ENCODE assay signal across 15 mouse cellular contexts in the genomic region with DNA sequence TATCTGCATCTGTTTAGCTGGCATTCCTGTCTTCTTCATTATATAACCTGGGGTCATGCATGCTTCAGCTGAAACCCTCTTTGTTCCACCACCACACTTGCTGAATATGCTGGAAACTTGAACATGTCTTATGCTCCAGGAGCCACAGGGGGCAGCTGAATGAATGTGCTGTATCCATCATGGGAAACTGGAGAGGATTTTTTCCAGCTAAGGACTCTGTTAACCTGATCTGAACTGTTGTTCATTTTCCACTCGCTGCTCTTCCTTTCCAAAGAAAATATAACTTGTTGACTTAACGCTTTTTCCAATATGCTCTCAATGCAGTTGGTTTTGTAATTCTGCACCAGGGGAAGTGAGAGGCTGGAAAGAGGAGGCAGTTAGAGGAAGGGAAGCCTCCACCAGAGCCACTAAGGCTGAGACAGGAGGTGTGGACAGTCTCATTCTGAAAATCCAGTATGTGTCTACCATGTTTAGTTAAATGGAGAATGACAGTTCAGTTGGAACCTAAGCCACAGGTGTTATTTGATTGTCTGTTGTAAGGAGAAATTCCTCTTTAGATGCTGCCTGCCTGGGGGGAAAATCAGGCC. TPM values are rescaled to one million over a fixed set of nuclear protein-coding genes. Genes with fewer than 3 reads are reported as not detected.
DNase-seq lines count a peak whose midpoint lies in the region; ATAC-seq and TF ChIP-seq lines count a peak whose summit lies in the region.
"Had no signal": no experiment of that assay in that cellular context is flagged by ENCODE, and none has a peak within 500 bp of the region (broad histone marks: within the 10 kb centered on the region; RNA-seq: fewer than 3 reads in every experiment).

No protein-coding gene starts in this region.

- peak; percentile 51 for TF ChIP-seq CTCF in kidney, postnatal 0 days (IDR thresholded peaks at IDR 0.05; ENCODE audit: low read depth)

- H3K4me1 ChIP-seq in heart, embryonic 16.5 days (ENCODE audit: control insufficient read depth, insufficient read depth, low read length): no peaks in the 10 kb centered on the region
- H3K4me1 ChIP-seq in kidney, postnatal 0 days (replicated peaks; ENCODE audit: insufficient read depth, low read length): no peaks in the 10 kb centered on the region
- H3K4me1 ChIP-seq: forebrain, embryonic 12.5 days; hindbrain, embryonic 15.5 days had no signal

- no peak for DNase-seq in heart, postnatal 14 days
- DNase-seq in lung, postnatal 36 days: peak; percentile 3
- DNase-seq in lung, postnatal 25 days (ENCODE audit: low spot score): no peak
- peak; percentile 67 for DNase-seq in kidney, postnatal 0 days (ENCODE audit: low spot score)
- no peak for DNase-seq in Muller cell, postnatal 12 days (ENCODE audit: inconsistent ontology term)
- no peak for DNase-seq in layer of hippocampus, adult 9-11 months
- DNase-seq: cerebellum, adult 8-10 months had no signal

- no peaks in the 10 kb centered on the region for H3K36me3 ChIP-seq in heart, embryonic 16.5 days (ENCODE audit: control insufficient read depth, insufficient read depth)
- H3K36me3 ChIP-seq in kidney, postnatal 0 days (ENCODE audit: insufficient read depth, low read length): no peaks in the 10 kb centered on the region
- H3K36me3 ChIP-seq: forebrain, embryonic 12.5 days; hindbrain, embryonic 15.5 days had no signal

- intact Hi-C loops in heart, postnatal 14 days (cut with DNase I): no loop called here

- H3K27ac ChIP-seq in heart, embryonic 16.5 days (ENCODE audit: low read length): no peak overlapping the region
- no peak overlapping the region for H3K27ac ChIP-seq in kidney, postnatal 0 days
- H3K27ac ChIP-seq: forebrain, embryonic 12.5 days; hindbrain, embryonic 15.5 days had no signal

- H3K4me2 ChIP-seq in heart, embryonic 16.5 days (ENCODE audit: low read depth, low read length): no peak overlapping the region
- H3K4me2 ChIP-seq in kidney, postnatal 0 days (ENCODE audit: low read length): no peak overlapping the region
- H3K4me2 ChIP-seq: forebrain, embryonic 12.5 days; hindbrain, embryonic 15.5 days; liver, embryonic 11.5 days; midbrain, embryonic 11.5 days had no signal

- 62% methylated on average over 2 of the region's 2 CpGs for WGBS in heart, embryonic 16.5 days
- 31% methylated on average over 2 of the region's 2 CpGs for WGBS in kidney, postnatal 0 days

- peak; percentile 55; the same call in 1 of the 2 replicates for ATAC-seq in heart, embryonic 16.5 days (replicated peaks; ENCODE audit: extremely low read depth, insufficient read depth, low FRiP score)
- ATAC-seq in kidney, postnatal 0 days (replicated peaks; ENCODE audit: low FRiP score, low read depth): no peak
- ATAC-seq: activated CD4-positive, CD25-positive, alpha-beta regulatory T cell, adult 4 months; CD4-positive, CD25-positive, alpha-beta regulatory T cell, adult 4 months had no signal

- H3K9ac ChIP-seq in heart, embryonic 16.5 days (ENCODE audit: low read length): no peak overlapping the region
- H3K9ac ChIP-seq in kidney, postnatal 0 days (ENCODE audit: low read depth, low read length): no peak overlapping the region
- H3K9ac ChIP-seq: forebrain, embryonic 12.5 days; hindbrain, embryonic 15.5 days had no signal

- no peak overlapping the region for H3K4me3 ChIP-seq in heart, embryonic 16.5 days (ENCODE audit: low read length)
- no peak overlapping the region for H3K4me3 ChIP-seq in kidney, postnatal 0 days (replicated peaks; ENCODE audit: low read depth, low read length)
- H3K4me3 ChIP-seq: forebrain, embryonic 12.5 days; hindbrain, embryonic 15.5 days; myocyte had no signal

- no peaks in the 10 kb centered on the region for H3K9me3 ChIP-seq in heart, embryonic 16.5 days (replicated peaks; ENCODE audit: control insufficient read depth, low read length)
- H3K9me3 ChIP-seq in kidney, postnatal 0 days (replicated peaks; ENCODE audit: low read length): no peaks in the 10 kb centered on the region
- H3K9me3 ChIP-seq: forebrain, embryonic 12.5 days; hindbrain, embryonic 15.5 days had no signal

- no peaks in the 10 kb centered on the region for H3K27me3 ChIP-seq in heart, embryonic 16.5 days (ENCODE audit: control insufficient read depth, insufficient read depth, low read length)
- H3K27me3 ChIP-seq in kidney, postnatal 0 days (ENCODE audit: insufficient read depth, low read length): no peaks in the 10 kb centered on the region
- H3K27me3 ChIP-seq: forebrain, embryonic 12.5 days; hindbrain, embryonic 15.5 days had no signal

RNA-seq across cellular contexts. Expression of gene Fam107b, which starts 9.1 kb away (rescaled TPM):
- 22.0 and 34.4 TPM in 2 replicates for polyA plus RNA-seq in heart, embryonic 16.5 days (2015; fragmentation: Nextera tagmentation; extraction: Ambion mirVana)
- total RNA-seq in heart, postnatal 14 days (2021): 10 to 100 TPM; 10.2 to 14.1 TPM
- polyA plus RNA-seq in kidney, postnatal 0 days (2015; fragmentation: Nextera tagmentation; extraction: Ambion mirVana): 62.6 and 68.6 TPM in 2 replicates

Comparison
In these comparisons a context has a peak if more than half of its experiments do, and no peak if none do; other contexts are left out.
1. DNase-seq: peak in lung, postnatal 36 days (single experiment) and kidney, postnatal 0 days (single experiment); none in heart, postnatal 14 days (0 of 2), lung, postnatal 25 days (single experiment), Muller cell, postnatal 12 days (single experiment) and layer of hippocampus, adult 9-11 months (single experiment).